Mouse (Mus musculus): ENCODE data around the gene Edf1.

- no peak for TF ChIP-seq CEBPB (IDR thresholded peaks at IDR 0.05; ENCODE audit: insufficient read depth, poor library complexity, severe bottlenecking)
- TF ChIP-seq POLR2A (IDR thresholded peaks at IDR 0.05; ENCODE audit: insufficient read length, low read depth): no peak
- TF ChIP-seq E2F4 (IDR thresholded peaks at IDR 0.05; ENCODE audit: insufficient read depth): no peak
- TF ChIP-seq SRF (IDR thresholded peaks at IDR 0.05; ENCODE audit: control insufficient read depth, insufficient read length, low read depth): no peak
- TF ChIP-seq TCF12 (IDR thresholded peaks at IDR 0.05; ENCODE audit: insufficient read depth, poor library complexity, severe bottlenecking): no peak
- no peak for TF ChIP-seq USF1 (IDR thresholded peaks at IDR 0.05; ENCODE audit: low read depth)
- no peak for TF ChIP-seq MAX (IDR thresholded peaks at IDR 0.05; ENCODE audit: low read depth)
- TF ChIP-seq POLR2AphosphoS2 (IDR thresholded peaks at IDR 0.05; ENCODE audit: insufficient read length, low read depth): no peak
- no peak for TF ChIP-seq TCF3 (IDR thresholded peaks at IDR 0.05; ENCODE audit: insufficient read length, low read depth)
Observed at GRCm38 (mm10) chr2:25526510-25527302, 30.9 kb upstream of the Edf1 start.

Data from myocyte (in vitro differentiated cells).